Mouse (Mus musculus): Measurements from ENCODE around the gene Ttc30a2. TPM values are rescaled to one million over a fixed set of nuclear protein-coding genes. Genes with fewer than 3 reads are reported as not detected.
"Not testable (repeated sequence)": the region's sequence is repeated elsewhere in the genome, so short reads cannot be mapped to it uniquely, and the experiment has no call there.

Gene Ttc30a2
- polyA plus RNA-seq (2016; fragmentation: Nextera tagmentation; extraction: Ambion mirVana) = 0.60 and 0.64 TPM in 2 replicates

DNA sequence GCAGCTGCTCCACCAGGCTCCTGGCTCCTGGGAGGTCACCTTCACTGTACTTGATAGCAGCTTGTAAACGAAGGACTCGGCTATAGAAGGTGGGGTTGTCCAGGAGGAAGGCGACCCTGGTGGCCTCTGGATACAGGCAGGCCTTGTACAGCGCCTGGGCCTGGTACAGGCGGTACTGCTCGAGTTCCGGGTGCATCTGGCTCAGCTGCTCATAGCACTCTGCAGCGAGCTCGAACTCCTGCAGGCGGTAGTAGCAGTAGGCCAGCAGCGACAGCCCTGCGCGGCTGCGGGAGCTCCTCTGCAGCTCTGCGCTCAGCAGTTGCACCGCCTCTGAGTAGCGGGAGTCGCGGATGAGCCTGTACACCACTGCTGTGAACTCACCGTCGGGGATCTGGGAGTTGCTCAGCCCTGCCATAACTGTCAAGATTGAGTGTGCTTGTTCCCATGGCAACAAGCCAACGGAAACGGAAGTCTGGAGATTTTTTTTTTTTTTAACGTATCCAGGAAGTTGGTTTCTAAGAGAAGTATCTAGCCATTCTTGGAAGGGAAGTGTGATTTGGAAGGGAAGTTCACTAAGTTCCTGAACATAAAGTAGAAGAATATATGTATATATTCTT, at the start of gene Ttc30a2:
Ttc30a2 (minus strand) TSS at position 419 of the 617 bp plus-strand sequence.
- not testable (repeated sequence) for H3K36me3 ChIP-seq; H3K27ac ChIP-seq; H3K9me3 ChIP-seq; DNase-seq (ENCODE audit: low spot score); H3K27me3 ChIP-seq (ENCODE audit: insufficient read depth, poor library complexity, severe bottlenecking); H3K4me1 ChIP-seq
- H3K4me3 ChIP-seq = peak within 1 kb of the TSS; percentile 40
- WGBS = 15% methylated on average over 18 of the region's 24 CpGs

DNA sequence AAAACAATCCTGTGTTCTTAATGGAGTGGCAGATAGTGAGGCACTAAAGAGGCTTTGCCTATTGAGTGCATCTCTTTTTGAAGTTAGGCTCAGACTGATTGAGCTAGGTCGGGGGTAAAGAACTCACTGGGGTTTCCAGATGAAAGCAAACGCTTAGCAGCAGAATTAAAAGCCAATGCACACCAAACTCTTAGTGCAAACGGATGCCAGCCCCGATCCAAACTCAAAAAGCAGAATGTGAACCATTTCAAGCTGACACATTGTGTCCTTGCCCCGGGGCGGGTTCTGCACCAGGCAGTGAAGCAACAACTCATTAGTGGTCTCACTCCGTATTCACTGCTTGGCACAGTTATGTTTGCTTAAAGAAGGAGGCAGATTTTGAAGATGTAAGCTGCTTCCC, 38.9 kb upstream of the Ttc30a2 start:
- Histone ChIP-seq H3K36me3 (no peaks in the 10 kb centered on the region), H3K9me3 (no peaks in the 10 kb centered on the region), H3K4me1 (peaks cover 12% of the 10 kb centered on the region; the same call in 1 of the 2 replicates), H3K27ac (no peak overlapping the region), H3K4me3 (no peak overlapping the region), H3K27me3 (ENCODE audit: insufficient read depth, poor library complexity, severe bottlenecking) (no peaks in the 10 kb centered on the region)
- no peak for DNase-seq (ENCODE audit: low spot score)
- WGBS = 18% methylated on average over 7 of the region's 7 CpGs

DNA sequence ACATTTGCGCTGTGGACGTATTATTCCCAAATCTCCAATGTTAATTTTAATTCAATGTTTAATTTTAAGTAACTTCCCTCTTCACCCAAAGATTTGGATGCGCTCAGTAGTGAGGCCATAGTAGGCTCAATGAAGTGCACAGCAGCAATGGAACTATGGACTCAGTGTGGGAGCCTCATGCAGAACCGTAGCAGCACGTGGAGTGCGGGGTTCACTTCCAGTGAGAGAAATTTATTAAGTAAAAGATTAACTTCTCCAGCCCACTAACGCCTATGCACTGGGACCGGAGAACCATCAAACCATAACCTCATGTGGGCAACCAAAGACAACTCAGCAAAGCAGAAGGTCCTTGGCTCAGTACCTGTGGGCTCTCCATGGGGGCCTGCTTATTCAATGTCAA, 38.2 kb upstream of the Ttc30a2 start:
- WGBS = 89% methylated on average over 8 of the region's 8 CpGs
- no peaks in the 10 kb centered on the region for H3K9me3 ChIP-seq
- DNase-seq (ENCODE audit: low spot score) = no peak
- no peaks in the 10 kb centered on the region for H3K36me3 ChIP-seq
- H3K27me3 ChIP-seq (ENCODE audit: insufficient read depth, poor library complexity, severe bottlenecking) = no peaks in the 10 kb centered on the region
- H3K27ac ChIP-seq = no peak overlapping the region
- no peak overlapping the region for H3K4me3 ChIP-seq
- peaks cover 16% of the 10 kb centered on the region for H3K4me1 ChIP-seq

DNA sequence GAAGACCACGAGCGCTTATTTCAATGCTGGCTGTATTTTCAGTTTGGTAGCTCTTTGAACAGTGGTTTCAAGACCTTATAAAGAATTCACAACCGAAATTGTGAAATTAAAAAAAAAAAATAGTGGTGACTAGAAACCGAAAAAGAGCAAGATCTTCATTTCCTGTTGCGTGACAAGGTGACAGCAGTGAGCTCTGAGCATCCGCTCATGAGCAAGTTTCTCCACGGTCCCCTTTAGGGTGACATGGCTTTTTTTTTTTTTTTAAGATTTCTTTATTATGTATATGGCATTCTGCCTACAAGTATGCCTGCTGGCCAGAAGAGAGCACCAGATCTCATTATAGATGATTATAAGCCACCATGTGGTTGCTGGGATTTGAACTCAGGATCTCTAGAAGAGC, 37.5 kb upstream of the Ttc30a2 start:
- no peaks in the 10 kb centered on the region for H3K9me3 ChIP-seq
- H3K4me1 ChIP-seq = peaks cover 22% of the 10 kb centered on the region
- H3K36me3 ChIP-seq = no peaks in the 10 kb centered on the region
- H3K27ac ChIP-seq = no peak overlapping the region
- H3K4me3 ChIP-seq = no peak overlapping the region
- no peaks in the 10 kb centered on the region for H3K27me3 ChIP-seq (ENCODE audit: insufficient read depth, poor library complexity, severe bottlenecking)
- no peak for DNase-seq (ENCODE audit: low spot score)
- 89% methylated on average over 7 of the region's 7 CpGs for WGBS

DNA sequence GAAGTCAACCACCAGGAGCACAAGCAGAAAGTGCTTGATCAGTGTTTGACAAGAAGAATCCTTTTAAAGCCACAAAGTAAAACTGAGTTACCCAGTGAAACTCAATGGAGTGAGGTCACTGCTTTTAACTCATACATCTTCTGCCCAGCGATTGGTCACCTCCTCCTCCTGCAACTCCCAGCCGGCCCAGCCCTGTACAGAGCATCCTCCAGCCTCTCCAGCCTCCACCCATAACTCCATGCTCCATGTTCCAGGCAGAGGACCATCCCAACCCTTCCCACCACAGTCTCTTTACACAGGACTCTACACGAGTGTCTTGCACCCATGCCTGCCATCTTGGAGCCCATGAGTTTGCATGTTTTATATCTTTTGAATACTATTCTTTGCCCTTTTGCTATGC, 36.7 kb upstream of the Ttc30a2 start:
- H3K36me3 ChIP-seq = no peaks in the 10 kb centered on the region

DNA sequence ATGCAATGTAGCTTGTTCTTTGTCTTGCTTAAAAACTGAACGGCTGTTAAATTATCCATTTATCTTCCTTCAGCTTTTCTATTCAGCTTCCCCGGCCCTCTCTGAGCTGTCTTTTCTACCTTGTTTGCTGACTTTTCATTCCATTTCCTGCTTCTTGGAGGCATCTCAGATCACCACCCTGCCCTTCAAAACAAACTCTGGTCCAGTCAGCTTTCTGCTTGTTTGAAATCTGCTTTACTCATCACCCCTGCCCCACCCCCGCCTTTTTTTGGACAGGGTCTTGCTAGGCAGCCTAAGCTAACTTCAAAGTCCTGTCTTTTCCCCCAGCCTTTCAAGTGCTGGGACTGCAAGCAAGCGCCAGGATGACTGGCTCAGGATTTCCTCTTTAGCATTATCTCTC, 28.2 kb upstream of the Ttc30a2 start:
- H3K4me1 ChIP-seq = peaks cover 24% of the 10 kb centered on the region
- no peaks in the 10 kb centered on the region for H3K9me3 ChIP-seq
- no peak overlapping the region for H3K4me3 ChIP-seq
- H3K27ac ChIP-seq = 0 out of 2 replicates have a peak overlapping the region, but pooled peaks have one; percentile 36
- no peaks in the 10 kb centered on the region for H3K27me3 ChIP-seq (ENCODE audit: insufficient read depth, poor library complexity, severe bottlenecking)
- no peak for DNase-seq (ENCODE audit: low spot score)
- 25% methylated on average over 4 of the region's 4 CpGs for WGBS
- H3K36me3 ChIP-seq = no peaks in the 10 kb centered on the region

More for the DNA sequence above, 36.7 kb upstream of the Ttc30a2 start:
- Histone ChIP-seq H3K4me3 (no peak overlapping the region), H3K4me1 (peaks cover 22% of the 10 kb centered on the region), H3K27me3 (ENCODE audit: insufficient read depth, poor library complexity, severe bottlenecking) (no peaks in the 10 kb centered on the region), H3K27ac (no peak overlapping the region), H3K9me3 (no peaks in the 10 kb centered on the region)
- 86% methylated on average over 3 of the region's 3 CpGs for WGBS
- peak; percentile 72 for DNase-seq (ENCODE audit: low spot score)

DNA sequence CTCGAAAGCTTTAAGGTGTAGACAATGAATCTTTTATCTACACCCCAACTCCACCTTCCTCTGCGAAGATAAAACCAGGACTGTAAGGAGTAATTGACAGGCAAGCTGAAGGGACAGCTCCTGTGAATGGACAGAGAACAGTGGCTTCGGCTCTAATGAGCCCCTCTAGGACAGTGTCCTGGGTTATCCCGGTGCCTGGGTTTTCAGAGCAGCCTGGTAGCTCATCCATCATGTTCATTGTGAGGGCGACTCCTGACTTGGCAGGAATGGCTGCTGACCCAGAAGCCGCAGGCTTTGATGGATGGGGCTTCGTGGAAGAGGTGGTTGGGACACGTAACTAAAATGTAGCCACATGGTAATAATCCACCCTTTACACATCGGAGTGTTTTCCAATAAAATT, 24.9 kb upstream of the Ttc30a2 start:
- WGBS = 46% methylated on average over 9 of the region's 9 CpGs

DNA sequence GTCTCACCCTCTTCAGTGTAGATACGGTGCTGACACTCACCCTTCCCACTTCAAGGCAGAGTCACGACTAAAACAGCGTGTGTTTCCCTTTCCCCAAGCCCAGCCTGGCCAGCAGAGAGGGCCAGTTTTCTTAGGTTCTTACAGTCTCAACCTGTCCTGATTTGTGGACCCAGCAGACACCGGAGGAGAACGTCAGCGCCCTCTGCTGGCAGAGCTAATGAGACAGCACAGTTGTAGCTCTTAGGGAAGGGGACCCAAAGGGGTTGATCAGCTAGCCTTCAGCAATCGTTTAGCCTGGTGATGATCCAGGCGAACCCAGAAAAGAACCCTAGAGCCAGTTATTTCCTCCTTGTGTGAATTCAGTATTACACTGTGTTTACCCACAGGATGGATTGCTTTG, 23.4 kb upstream of the Ttc30a2 start:
- H3K4me1 ChIP-seq = peaks cover 42% of the 10 kb centered on the region
- no peaks in the 10 kb centered on the region for H3K9me3 ChIP-seq
- no peaks in the 10 kb centered on the region for H3K36me3 ChIP-seq
- H3K27me3 ChIP-seq (ENCODE audit: insufficient read depth, poor library complexity, severe bottlenecking) = no peaks in the 10 kb centered on the region
- H3K27ac ChIP-seq = 0 out of 2 replicates have a peak overlapping the region, but pooled peaks have one; percentile 12
- WGBS = 29% methylated on average over 8 of the region's 8 CpGs
- peak; percentile 79 for DNase-seq (ENCODE audit: low spot score)
- no peak overlapping the region for H3K4me3 ChIP-seq

More for the DNA sequence above, 24.9 kb upstream of the Ttc30a2 start:
- no peaks in the 10 kb centered on the region for H3K27me3 ChIP-seq (ENCODE audit: insufficient read depth, poor library complexity, severe bottlenecking)
- H3K4me1 ChIP-seq = peaks cover 42% of the 10 kb centered on the region
- no peak overlapping the region for H3K4me3 ChIP-seq
- no peaks in the 10 kb centered on the region for H3K36me3 ChIP-seq
- no peaks in the 10 kb centered on the region for H3K9me3 ChIP-seq
- no peak overlapping the region for H3K27ac ChIP-seq
- DNase-seq (ENCODE audit: low spot score) = no peak

DNA sequence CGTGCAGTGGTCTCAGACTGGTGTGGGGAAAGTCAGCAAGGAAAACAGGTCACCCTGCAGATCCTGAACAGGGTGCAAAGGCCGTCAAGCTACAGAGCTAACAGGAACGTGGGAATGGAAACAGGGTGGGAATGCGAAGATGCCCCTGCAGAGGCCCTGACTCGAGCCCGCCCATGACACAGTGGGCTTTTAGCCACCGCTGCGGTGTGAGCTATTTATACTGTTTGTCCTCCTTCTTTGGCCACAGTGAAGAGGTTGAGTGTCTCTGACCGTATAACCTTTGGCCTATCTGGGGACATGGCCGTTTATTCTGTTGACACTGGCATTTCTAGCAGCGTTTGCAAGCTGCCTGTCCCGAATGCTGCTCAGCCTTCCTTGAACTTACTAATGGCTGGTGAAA, 21.7 kb upstream of the Ttc30a2 start:
- no peaks in the 10 kb centered on the region for H3K9me3 ChIP-seq
- H3K27me3 ChIP-seq (ENCODE audit: insufficient read depth, poor library complexity, severe bottlenecking) = no peaks in the 10 kb centered on the region
- H3K27ac ChIP-seq = peak overlapping the region; percentile 67
- peaks cover 38% of the 10 kb centered on the region for H3K4me1 ChIP-seq
- H3K36me3 ChIP-seq = no peaks in the 10 kb centered on the region
- 31% methylated on average over 12 of the region's 12 CpGs for WGBS
- no peak for DNase-seq (ENCODE audit: low spot score)
- H3K4me3 ChIP-seq = no peak overlapping the region

DNA sequence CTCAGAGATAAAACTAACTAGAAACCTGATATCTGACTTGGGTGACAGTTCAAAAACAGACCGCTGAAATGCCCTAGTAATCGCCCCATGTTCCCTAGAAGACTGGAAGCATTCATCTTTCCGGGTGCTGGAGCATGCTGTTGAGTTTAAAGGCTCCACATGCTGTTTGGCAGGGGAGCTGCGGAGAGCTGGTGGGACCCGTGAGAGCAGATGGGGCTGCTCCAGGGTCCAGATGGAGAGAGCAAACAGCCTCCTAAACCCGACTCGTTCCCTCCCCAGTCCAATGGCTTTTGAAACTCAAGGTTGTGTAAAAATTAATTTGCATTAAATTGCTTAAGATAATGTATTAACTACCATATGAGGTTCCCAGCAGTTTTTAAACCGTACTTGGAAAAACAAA, 20.7 kb upstream of the Ttc30a2 start:
- DNase-seq (ENCODE audit: low spot score) = peak; percentile 70
- WGBS = 40% methylated on average over 8 of the region's 8 CpGs
- Histone ChIP-seq H3K9me3 (no peaks in the 10 kb centered on the region), H3K4me3 (no peak overlapping the region), H3K36me3 (no peaks in the 10 kb centered on the region), H3K27ac (peak overlapping the region; percentile 82), H3K4me1 (peaks cover 38% of the 10 kb centered on the region), H3K27me3 (ENCODE audit: insufficient read depth, poor library complexity, severe bottlenecking) (no peaks in the 10 kb centered on the region)

DNA sequence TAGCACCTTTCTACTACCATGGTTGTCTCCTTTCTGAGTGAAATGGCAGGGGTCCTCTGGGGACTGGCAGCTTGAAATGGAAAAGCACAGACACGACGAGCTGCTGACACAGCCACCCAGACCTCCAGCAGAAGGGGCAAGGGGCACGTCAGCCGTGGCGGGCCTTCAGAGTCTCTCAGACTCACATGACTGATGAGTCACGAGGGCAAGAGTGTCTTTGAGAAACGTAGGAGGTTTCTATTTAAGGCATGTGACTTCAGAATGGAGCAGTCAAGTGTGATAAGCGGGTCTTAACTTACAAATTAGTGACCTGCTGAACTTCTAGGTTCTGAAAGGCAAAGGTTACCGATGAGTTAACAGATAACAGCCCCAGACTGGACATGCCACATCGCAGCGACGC, 19.8 kb upstream of the Ttc30a2 start:
- Histone ChIP-seq H3K4me1 (peaks cover 34% of the 10 kb centered on the region), H3K27ac (peak overlapping the region; percentile 82), H3K27me3 (ENCODE audit: insufficient read depth, poor library complexity, severe bottlenecking) (no peaks in the 10 kb centered on the region), H3K36me3 (no peaks in the 10 kb centered on the region), H3K4me3 (no peak overlapping the region), H3K9me3 (no peaks in the 10 kb centered on the region)
- WGBS = 21% methylated on average over 12 of the region's 12 CpGs
- peak; percentile 78 for DNase-seq (ENCODE audit: low spot score)

DNA sequence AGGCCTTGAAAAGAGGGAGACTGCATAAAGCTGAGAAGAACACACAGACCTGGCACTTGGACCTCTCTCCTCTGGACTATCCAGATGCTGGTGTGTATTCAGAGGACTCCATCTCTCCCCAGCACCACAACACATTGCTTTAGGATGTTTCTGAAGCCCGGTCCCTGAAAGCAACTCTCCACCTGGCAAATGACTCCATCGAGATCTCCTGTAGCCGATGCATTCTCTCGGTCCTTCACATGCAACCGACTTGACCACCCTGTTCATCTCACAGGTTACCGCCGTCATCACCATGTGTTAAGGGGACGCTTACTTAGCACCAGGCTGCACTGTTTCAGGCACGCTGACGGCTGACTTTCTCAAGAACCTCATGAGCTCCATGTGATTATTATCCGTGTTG, 16.9 kb upstream of the Ttc30a2 start:
- H3K36me3 ChIP-seq = no peaks in the 10 kb centered on the region
- peak; percentile 62 for DNase-seq (ENCODE audit: low spot score)
- peaks cover 43% of the 10 kb centered on the region for H3K4me1 ChIP-seq
- no peak overlapping the region for H3K27ac ChIP-seq
- no peaks in the 10 kb centered on the region for H3K27me3 ChIP-seq (ENCODE audit: insufficient read depth, poor library complexity, severe bottlenecking)
- 89% methylated on average over 11 of the region's 11 CpGs for WGBS
- no peak overlapping the region for H3K4me3 ChIP-seq
- no peaks in the 10 kb centered on the region for H3K9me3 ChIP-seq

DNA sequence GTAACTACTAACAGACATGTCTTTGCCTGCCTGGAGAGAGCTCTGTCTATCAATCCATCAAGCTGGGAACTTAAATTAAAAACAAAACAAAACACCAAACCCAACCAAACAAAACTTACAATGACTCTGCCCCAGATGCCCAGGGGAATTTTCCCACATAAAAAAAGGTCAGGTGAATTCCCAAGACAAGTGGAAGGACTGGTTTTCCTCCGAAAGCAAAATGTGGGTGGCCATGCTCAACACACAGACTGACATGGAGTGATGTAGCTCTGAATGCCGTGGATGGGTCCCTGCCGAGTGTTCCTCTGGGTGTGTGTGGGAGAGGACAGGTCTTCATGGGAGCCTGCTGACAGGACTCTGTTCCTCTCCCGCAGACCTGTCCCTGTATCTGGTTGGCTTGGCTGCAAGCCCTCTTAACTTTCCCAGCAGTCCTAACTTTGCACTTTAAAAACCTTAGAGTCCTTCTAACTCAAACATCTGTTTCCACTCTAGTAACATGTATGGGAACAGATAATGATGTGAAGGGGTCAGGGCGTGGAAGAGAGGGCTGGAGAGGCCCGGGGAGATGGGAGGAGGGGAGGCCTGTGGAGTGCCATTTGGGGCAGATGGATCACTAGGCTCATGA, 13.7 kb upstream of the Ttc30a2 start:
- no peaks in the 10 kb centered on the region for H3K27me3 ChIP-seq (ENCODE audit: insufficient read depth, poor library complexity, severe bottlenecking)
- H3K36me3 ChIP-seq = no peaks in the 10 kb centered on the region
- H3K4me1 ChIP-seq = peaks cover 27% of the 10 kb centered on the region
- no peak overlapping the region for H3K4me3 ChIP-seq
- WGBS = 23% methylated on average over 6 of the region's 6 CpGs
- H3K9me3 ChIP-seq = no peaks in the 10 kb centered on the region
- no peak for DNase-seq (ENCODE audit: low spot score)
- peak overlapping the region; percentile 75 for H3K27ac ChIP-seq
